Mouse (Mus musculus) lung, postnatal 0 days (tissue): ENCODE measurements around the gene G3bp1.

Source experiments
- CTCF ChIP-seq: IDR thresholded peaks from 2 replicates; pipeline ENCODE4 v1.5.1; 2016; ENCODE audit warnings: antibody characterized with exemption, mild to moderate bottlenecking
- EP300 ChIP-seq: IDR thresholded peaks from 2 replicates; pipeline ENCODE4 v1.6.1; 2016; ENCODE audit warnings: antibody characterized with exemption, mild to moderate bottlenecking, control low read depth

- TF ChIP-seq EP300 (no peak), CTCF (no peak)
Measured at GRCm38 (mm10) chr11:55458501-55458900, 11.0 kb upstream of the G3bp1 start.
